In genomic region chr10:39659411-39660268, GRCm38 (mm10) we compare ENCODE assay signal across 7 mouse cellular contexts. TPM values are rescaled to one million over a fixed set of nuclear protein-coding genes. Genes with fewer than 3 reads are reported as not detected.
DNase-seq lines count a peak whose midpoint lies in the region; ATAC-seq and TF ChIP-seq lines count a peak whose summit lies in the region.

No protein-coding gene starts in this region.

- TF ChIP-seq CTCF in Patski (IDR thresholded peaks at IDR 0.05) = no peak

- POLR2A ChIA-PET in Patski (lab: Charles Lee) = interaction anchor here (1.3 kb wide), 1 partner anchor 20 kb away, joined by 3 read pairs; no protein-coding TSS in a partner anchor

- no peak overlapping the region for H3K4me3 ChIP-seq in hindbrain, embryonic 15.5 days
- no peak overlapping the region for H3K4me3 ChIP-seq in limb, embryonic 12.5 days (replicated peaks)
- H3K4me3 ChIP-seq in neural tube, embryonic 11.5 days (ENCODE audit: low read depth, low read length) = no peak overlapping the region

- peak; percentile 57 for DNase-seq in Patski (ENCODE audit: low read depth, low spot score)
- peak; percentile 54 for DNase-seq in cerebellum, adult 8-10 months
- peak; percentile 68 for DNase-seq in forelimb bud, embryonic 11.5 days (ENCODE audit: low read depth, low spot score)
- peak; percentile 77 for DNase-seq in neural tube, embryonic 11.5 days (ENCODE audit: low spot score)

- 0 out of 2 replicates have a peak overlapping the region, but pooled peaks have one; percentile 13 for H3K4me2 ChIP-seq in hindbrain, embryonic 15.5 days
- H3K4me2 ChIP-seq in limb, embryonic 12.5 days = peak overlapping the region; percentile 24
- no peak overlapping the region for H3K4me2 ChIP-seq in neural tube, embryonic 11.5 days (ENCODE audit: low read depth)

- no peak overlapping the region for H3K9ac ChIP-seq in hindbrain, embryonic 15.5 days
- H3K9ac ChIP-seq in limb, embryonic 12.5 days (replicated peaks) = no peak overlapping the region
- H3K9ac ChIP-seq in neural tube, embryonic 11.5 days (ENCODE audit: low read length) = peak overlapping the region; percentile 27; the same call in 1 of the 2 replicates

- 1% methylated on average over 11 of the region's 11 CpGs for WGBS in hindbrain, embryonic 15.5 days
- WGBS in limb, embryonic 12.5 days = 7% methylated on average over 11 of the region's 11 CpGs
- WGBS in neural tube, embryonic 11.5 days = 9% methylated on average over 11 of the region's 11 CpGs

- no peaks in the 10 kb centered on the region for H3K36me3 ChIP-seq in hindbrain, embryonic 15.5 days
- H3K36me3 ChIP-seq in limb, embryonic 12.5 days = no peaks in the 10 kb centered on the region
- no peaks in the 10 kb centered on the region for H3K36me3 ChIP-seq in neural tube, embryonic 11.5 days (ENCODE audit: control insufficient read depth, insufficient read depth, low read length)

- H3K9me3 ChIP-seq in hindbrain, embryonic 15.5 days = no peaks in the 10 kb centered on the region
- H3K9me3 ChIP-seq in limb, embryonic 12.5 days = no peaks in the 10 kb centered on the region
- no peaks in the 10 kb centered on the region for H3K9me3 ChIP-seq in neural tube, embryonic 11.5 days (ENCODE audit: control insufficient read depth, low read length)

- H3K4me1 ChIP-seq in hindbrain, embryonic 15.5 days (replicated peaks) = peaks cover 32% of the 10 kb centered on the region
- H3K4me1 ChIP-seq in limb, embryonic 12.5 days (replicated peaks) = peaks cover 30% of the 10 kb centered on the region
- peaks cover 26% of the 10 kb centered on the region for H3K4me1 ChIP-seq in neural tube, embryonic 11.5 days (ENCODE audit: control insufficient read depth, insufficient read depth, low read length)

- CTCF ChIA-PET in Patski (lab: Charles Lee) = interaction anchor here (1.8 kb wide), 1 partner anchor 20 kb away, joined by 5 read pairs; no protein-coding TSS in a partner anchor

- peak; percentile 97 for ATAC-seq in Patski
- ATAC-seq in hindbrain, embryonic 15.5 days (ENCODE audit: low FRiP score, low read depth) = peak; percentile 84
- peak; percentile 81 for ATAC-seq in limb, embryonic 12.5 days (ENCODE audit: insufficient number of reproducible peaks, insufficient read depth, low FRiP score, low TSS enrichment, low read depth)
- peak; percentile 89 for ATAC-seq in neural tube, embryonic 11.5 days (ENCODE audit: insufficient read depth, low FRiP score, low TSS enrichment)
- ATAC-seq in megakaryocyte progenitor cell, adult 5-6 weeks (replicated peaks; ENCODE audit: poor library complexity) = no peak

- in situ Hi-C loops in Patski (cut with MboI; ENCODE audit: low pct_unique_long_range_greater_than_20kb) = no loop called here

- H3K27ac ChIP-seq in hindbrain, embryonic 15.5 days (replicated peaks) = peak overlapping the region; percentile 79
- peak overlapping the region; percentile 91 for H3K27ac ChIP-seq in limb, embryonic 12.5 days
- H3K27ac ChIP-seq in neural tube, embryonic 11.5 days (ENCODE audit: low read depth, low read length) = peak overlapping the region; percentile 80

- H3K27me3 ChIP-seq in Patski = no peaks in the 10 kb centered on the region
- no peaks in the 10 kb centered on the region for H3K27me3 ChIP-seq in hindbrain, embryonic 15.5 days
- H3K27me3 ChIP-seq in limb, embryonic 12.5 days = no peaks in the 10 kb centered on the region
- no peaks in the 10 kb centered on the region for H3K27me3 ChIP-seq in neural tube, embryonic 11.5 days (ENCODE audit: control insufficient read depth, insufficient read depth, low read length)

RNA-seq across cellular contexts. Expression of gene Traf3ip2, which starts 46.9 kb away (rescaled TPM):
- 16.6 TPM for polyA plus RNA-seq in Patski (2021)
- polyA plus RNA-seq in hindbrain, embryonic 15.5 days (2015; fragmentation: Nextera tagmentation; extraction: Ambion mirVana) = 7.4 and 7.9 TPM in 2 replicates
- 4.9 and 6.1 TPM in 2 replicates for polyA plus RNA-seq in limb, embryonic 12.5 days (2016; fragmentation: Nextera tagmentation; extraction: Ambion mirVana)
- polyA plus RNA-seq in neural tube, embryonic 11.5 days (2014; fragmentation: Nextera tagmentation; extraction: Ambion mirVana) = 9.4 TPM in 2 replicates
- total RNA-seq in megakaryocyte progenitor cell, adult 5-6 weeks (2015) = 11.2 and 11.6 TPM in 2 replicates
- 1.5 and 4.3 TPM in 2 replicates for total RNA-seq in megakaryocyte progenitor cell, adult 5-6 weeks (2017)
